Mouse (Mus musculus): ENCODE results near the gene Zfp653.
A peak's percentile ranks its signal among the peaks of the same experiment; 100 is the strongest.

Gene Zfp653

GRCm38 (mm10) chr9:22069881-22070553 lies 1.2 kb downstream of the Zfp653 start:
- DNase-seq (ENCODE audit: low read depth, low spot score) = peak; percentile 11

GRCm38 (mm10) chr9:22067195-22067594 lies 4.0 kb downstream of the Zfp653 start:
- no peak for DNase-seq (ENCODE audit: low read depth, low spot score)

GRCm38 (mm10) chr9:22066433-22066832 lies 4.7 kb downstream of the Zfp653 start:
- DNase-seq (ENCODE audit: low read depth, low spot score) = peak; percentile 69

DNA sequence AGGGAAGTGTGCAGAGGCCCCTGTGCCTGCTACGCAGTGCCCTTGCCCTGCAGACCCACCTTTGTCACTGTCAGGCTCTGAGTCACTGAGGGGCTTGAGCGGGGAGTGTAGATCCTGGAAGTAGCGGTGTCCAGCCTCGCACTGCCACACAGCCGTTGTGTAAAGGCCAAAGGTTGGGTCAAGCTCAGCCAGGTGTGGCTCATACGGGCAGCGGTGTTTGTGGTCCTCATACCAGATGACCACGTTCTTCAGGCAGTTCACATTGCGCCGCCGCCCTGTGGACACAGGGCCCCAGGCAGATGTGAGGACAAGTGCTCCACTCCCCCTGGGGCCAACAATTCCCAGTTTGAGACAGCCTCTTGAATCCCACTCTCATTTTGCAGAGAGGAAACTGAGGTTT lies 5.5 kb downstream of the Zfp653 start:
- DNase-seq (ENCODE audit: low read depth, low spot score) = no peak

GRCm38 (mm10) chr9:22064341-22064740 lies 6.8 kb downstream of the Zfp653 start:
- no peak for DNase-seq (ENCODE audit: low read depth, low spot score)

DNA sequence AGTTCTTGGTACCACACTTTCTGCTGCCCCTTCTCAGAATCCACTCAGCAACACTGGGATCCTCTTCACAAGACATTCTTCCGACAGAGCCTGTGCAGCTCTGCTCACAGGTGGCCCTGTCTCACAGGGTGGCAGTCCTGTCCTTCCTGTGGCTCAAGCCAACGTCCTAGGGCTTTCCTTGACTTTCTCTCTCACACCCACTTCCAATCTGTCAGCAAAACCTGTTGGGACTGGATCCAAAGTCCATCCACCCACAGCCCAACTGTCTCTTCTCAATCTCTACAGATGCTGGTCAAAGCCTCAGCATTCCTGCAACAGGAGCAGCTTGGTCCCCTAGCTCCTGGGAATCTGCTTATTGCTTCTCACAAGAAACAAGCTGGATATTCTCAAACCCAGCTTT lies 9.8 kb downstream of the Zfp653 start:
- no peak for DNase-seq (ENCODE audit: low read depth, low spot score)

DNA sequence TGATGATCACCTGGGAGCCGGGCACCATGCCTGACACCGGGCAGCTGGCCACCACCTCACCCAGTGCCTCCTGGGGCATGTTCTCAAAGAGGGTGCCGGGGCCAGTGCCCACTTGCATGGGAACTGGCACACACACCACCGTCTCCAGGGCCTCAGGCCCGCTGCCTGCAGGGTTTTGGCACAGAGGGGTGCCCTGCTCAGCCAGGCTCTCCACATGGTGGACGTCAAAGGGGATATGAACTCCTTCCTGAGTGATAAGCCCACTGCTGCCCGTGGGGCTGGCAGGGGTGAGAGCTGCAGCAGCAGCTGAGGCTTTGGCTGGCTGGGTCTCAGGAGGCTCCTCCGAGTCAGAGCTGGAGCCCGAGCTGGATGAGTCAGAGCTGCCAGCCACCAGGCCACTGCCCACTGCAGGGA lies 13.2 kb downstream of the Zfp653 start:
- peak; percentile 75 for DNase-seq (ENCODE audit: low read depth, low spot score)

- no peak for DNase-seq (ENCODE audit: low read depth, low spot score)
These were observed 14.1 kb downstream of the Zfp653 start for GRCm38 (mm10) chr9:22057031-22057517.

DNA sequence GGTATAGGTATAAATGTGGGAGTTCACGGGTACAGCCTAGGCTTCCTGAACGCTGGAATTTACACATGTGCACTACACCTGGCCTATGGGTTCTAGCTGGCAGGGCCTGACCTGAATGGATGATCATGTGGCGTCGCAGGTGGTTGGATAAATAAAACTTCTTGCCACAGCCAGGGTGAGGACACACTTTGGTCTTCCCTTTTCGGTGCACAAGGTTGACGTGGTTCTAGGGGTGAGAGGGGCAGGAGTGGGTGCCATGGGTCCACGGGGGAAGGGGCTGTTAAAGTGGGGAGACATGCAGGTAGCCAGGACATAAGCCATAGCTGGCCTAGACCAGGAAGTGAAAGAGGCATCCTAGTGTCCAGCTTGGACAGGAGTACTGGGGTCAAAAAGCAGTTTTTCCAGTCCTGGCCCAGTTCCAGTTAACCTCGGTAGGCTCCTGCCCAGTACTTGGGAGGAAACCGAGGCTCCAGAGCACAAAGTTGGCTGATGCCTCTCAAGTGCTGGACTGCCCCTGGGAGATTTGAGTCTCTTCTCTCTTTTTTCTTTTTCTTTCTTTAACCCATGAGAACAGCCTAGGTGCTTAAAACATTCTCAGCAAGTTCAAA lies 14.8 kb downstream of the Zfp653 start:
- DNase-seq (ENCODE audit: low read depth, low spot score) = no peak

DNA sequence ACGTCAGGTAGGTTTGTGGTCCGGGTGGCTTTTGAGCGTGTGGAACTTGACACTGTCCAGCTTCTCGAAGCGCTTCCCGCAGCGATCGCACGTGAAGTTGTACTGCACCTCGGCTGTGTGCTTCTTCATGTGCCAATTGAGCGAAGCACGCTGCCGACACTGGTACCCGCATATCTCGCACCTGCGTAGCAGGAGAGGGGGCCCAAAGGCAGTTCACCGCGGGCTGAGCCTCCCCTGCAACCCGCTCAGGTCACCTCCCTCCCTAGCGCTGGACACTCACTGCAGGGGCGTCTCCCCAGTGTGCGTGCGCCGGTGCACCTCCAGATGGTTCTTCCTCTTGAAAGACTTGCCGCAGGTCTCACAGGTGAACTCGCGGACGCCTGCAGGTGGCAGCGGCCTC lies 15.5 kb downstream of the Zfp653 start:
- DNase-seq (ENCODE audit: low read depth, low spot score) = no peak

- DNase-seq (ENCODE audit: low read depth, low spot score) = no peak
These were observed 16.6 kb downstream of the Zfp653 start for GRCm38 (mm10) chr9:22054411-22055076.

DNA sequence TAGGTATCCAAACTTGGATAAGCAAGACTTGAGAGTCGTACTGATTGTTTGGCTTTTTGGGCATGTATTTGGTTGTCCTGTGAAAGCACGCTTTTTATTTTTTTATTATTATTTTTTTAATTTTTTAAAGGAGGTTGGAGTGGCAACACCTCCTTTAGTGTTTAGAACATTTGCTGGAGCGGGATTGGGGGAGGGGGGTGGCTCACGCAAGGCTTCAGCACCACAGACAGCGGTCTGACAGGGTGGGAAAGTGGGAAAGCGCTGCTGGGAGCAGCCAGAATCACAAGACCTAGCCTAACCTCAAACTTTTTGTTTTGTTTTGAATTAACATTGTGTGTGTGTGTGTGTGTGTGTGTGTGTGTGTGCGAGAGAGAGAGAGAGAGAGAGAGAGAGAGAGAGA lies 17.5 kb downstream of the Zfp653 start:
- DNase-seq (ENCODE audit: low read depth, low spot score) = no peak

- no peak for DNase-seq (ENCODE audit: low read depth, low spot score)
These were observed 19.3 kb downstream of the Zfp653 start, which contains the start of gene Elavl3 for GRCm38 (mm10) chr9:22051958-22052254. Gene Elavl3, minus strand, starts transcription at chr9:22052023.

GRCm38 (mm10) chr9:22051161-22051957 lies 19.8 kb downstream of the Zfp653 start:
- DNase-seq (ENCODE audit: low read depth, low spot score) = no peak

GRCm38 (mm10) chr9:22050351-22050889 lies 20.8 kb downstream of the Zfp653 start:
- no peak for DNase-seq (ENCODE audit: low read depth, low spot score)

DNA sequence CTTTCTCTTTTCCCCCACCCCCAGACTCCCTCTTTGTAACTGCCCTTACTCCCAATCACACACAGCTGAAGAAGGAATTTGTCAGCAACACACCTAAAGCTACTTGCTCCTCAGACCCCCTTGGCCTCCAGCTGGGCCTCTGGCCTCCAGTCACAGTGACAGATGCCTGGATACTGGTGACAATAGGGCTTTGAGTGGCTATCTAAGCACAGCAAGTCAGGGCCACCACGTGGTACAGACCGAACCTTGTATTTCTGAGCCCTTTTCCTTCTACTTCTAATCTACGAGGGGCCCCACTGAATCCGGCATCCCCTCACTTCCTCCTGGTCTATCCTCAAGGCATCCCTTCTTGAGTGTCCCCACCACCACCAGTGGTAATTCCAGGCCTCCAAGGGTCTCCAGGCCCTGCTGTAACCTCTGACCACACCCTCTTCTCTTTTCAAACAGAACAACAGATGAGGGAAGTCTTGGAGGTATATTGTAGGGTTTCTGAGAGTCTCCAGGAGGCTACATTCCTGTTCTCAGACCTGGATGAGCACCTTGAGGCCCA lies 21.4 kb downstream of the Zfp653 start:
- DNase-seq (ENCODE audit: low read depth, low spot score) = no peak

- DNase-seq (ENCODE audit: low read depth, low spot score) = no peak
These were observed 21.9 kb downstream of the Zfp653 start for GRCm38 (mm10) chr9:22049315-22049714.

GRCm38 (mm10) chr9:22047329-22047728 lies 23.8 kb downstream of the Zfp653 start:
- DNase-seq (ENCODE audit: low read depth, low spot score) = peak; percentile 20

DNA sequence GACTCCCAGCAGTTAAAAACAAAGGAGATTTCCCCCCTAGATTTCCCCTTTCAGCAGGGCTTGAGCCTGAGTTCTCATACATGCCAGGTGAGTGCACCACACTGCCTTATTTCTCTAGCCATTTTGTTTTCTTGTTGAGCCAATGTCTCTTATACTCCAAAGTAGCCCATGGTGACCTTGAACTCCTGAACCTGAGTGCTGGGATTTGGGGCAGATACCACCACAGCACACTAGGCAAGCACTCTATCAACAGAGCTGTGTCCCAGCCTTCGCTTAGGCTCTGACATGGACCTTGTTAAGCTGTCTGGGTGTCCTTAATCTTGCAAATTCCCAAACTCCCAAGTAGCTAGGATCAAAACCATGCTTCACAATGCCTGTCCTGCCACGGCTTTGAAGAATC lies 29.3 kb downstream of the Zfp653 start:
- no peak for DNase-seq (ENCODE audit: low read depth, low spot score)

GRCm38 (mm10) chr9:22037826-22038225 lies 33.4 kb downstream of the Zfp653 start:
- DNase-seq (ENCODE audit: low read depth, low spot score) = no peak

GRCm38 (mm10) chr9:22035300-22036044 lies 35.7 kb downstream of the Zfp653 start:
- no peak for DNase-seq (ENCODE audit: low read depth, low spot score)
